Comparison of ENCODE assay signal across 8 mouse cellular contexts in the genomic region with DNA sequence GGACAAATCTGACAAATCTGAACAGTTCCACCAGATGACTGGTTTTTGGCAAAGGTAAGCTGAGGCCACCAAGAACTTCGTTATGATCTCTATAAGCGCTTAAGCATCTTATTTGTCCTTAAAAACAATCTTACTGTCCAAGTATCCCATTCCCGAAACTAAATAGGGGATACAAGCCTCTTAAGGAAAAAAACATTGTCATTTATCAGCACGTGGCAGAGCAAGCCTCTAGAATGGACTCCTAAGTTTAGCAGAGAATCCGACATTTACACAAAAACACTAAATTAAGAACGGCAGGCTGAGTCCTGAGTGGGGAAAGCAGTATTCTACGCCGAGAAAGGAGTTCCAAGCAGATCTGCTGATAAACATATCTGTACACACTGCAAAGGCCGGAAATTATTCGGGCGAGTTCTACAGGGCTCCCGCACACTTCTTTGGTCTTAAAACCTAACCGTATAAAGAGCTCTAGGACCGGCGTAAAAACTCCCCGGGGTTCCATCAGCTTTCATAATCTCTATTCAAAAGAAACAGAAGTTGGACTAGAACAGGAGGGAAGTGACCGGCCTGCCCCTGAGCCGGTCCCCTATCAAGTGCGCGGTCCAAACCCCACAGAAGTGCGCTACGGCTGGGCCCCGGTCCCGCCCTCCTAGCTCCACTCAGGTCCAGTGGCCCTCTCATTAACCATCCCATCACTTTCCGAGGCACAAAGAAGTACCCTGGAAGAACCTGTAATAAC. TPM values are rescaled to one million over a fixed set of nuclear protein-coding genes. Genes with fewer than 3 reads are reported as not detected.
A peak's percentile ranks its signal among the peaks of the same experiment; 100 is the strongest.
DNase-seq lines count a peak whose midpoint lies in the region; ATAC-seq and TF ChIP-seq lines count a peak whose summit lies in the region.

No protein-coding gene starts in this region.

- no peaks in the 10 kb centered on the region for H3K9me3 ChIP-seq in CH12.LX (replicated peaks; ENCODE audit: low read length)
- no peaks in the 10 kb centered on the region for H3K9me3 ChIP-seq in forebrain, embryonic 16.5 days (ENCODE audit: control insufficient read depth, low read length)
- no peaks in the 10 kb centered on the region for H3K9me3 ChIP-seq in limb, embryonic 12.5 days
- H3K9me3 ChIP-seq in midbrain, postnatal 0 days (ENCODE audit: low read length) = no peaks in the 10 kb centered on the region

- peak overlapping the region; percentile 84 for H3K4me2 ChIP-seq in CH12.LX (ENCODE audit: insufficient read depth, low read depth, poor library complexity, severe bottlenecking)
- peak overlapping the region; percentile 100 for H3K4me2 ChIP-seq in forebrain, embryonic 16.5 days (ENCODE audit: low read length)
- H3K4me2 ChIP-seq in limb, embryonic 12.5 days = peak overlapping the region; percentile 98
- peak overlapping the region; percentile 77 for H3K4me2 ChIP-seq in midbrain, postnatal 0 days (ENCODE audit: low read depth, low read length, poor library complexity, severe bottlenecking)

- 13% methylated on average over 25 of the region's 25 CpGs for WGBS in forebrain, embryonic 16.5 days
- 20% methylated on average over 25 of the region's 25 CpGs for WGBS in limb, embryonic 12.5 days
- WGBS in midbrain, postnatal 0 days = 18% methylated on average over 25 of the region's 25 CpGs

- TF ChIP-seq POLR2A in CH12.LX (IDR thresholded peaks at IDR 0.05; ENCODE audit: low read depth, low read length) = no peak

- no peaks in the 10 kb centered on the region for H3K27me3 ChIP-seq in CH12.LX (replicated peaks)
- peaks cover 36% of the 10 kb centered on the region for H3K27me3 ChIP-seq in forebrain, embryonic 16.5 days (replicated peaks; ENCODE audit: control insufficient read depth, insufficient read depth, low read length)
- peaks cover 50% of the 10 kb centered on the region for H3K27me3 ChIP-seq in limb, embryonic 12.5 days
- peaks cover 34% of the 10 kb centered on the region for H3K27me3 ChIP-seq in midbrain, postnatal 0 days (ENCODE audit: insufficient read depth, low read length)

- peaks cover 74% of the 10 kb centered on the region for H3K79me2 ChIP-seq in CH12.LX (replicated peaks; ENCODE audit: control insufficient read depth, extremely low read depth, insufficient read depth, poor library complexity, severe bottlenecking)

- peaks cover 22 to 38% of the 10 kb centered on the region in 2 experiments for H3K4me1 ChIP-seq in CH12.LX (ENCODE audit: control insufficient read depth in 1 of 2, insufficient read depth in 2 of 2)
- H3K4me1 ChIP-seq in forebrain, embryonic 16.5 days (replicated peaks; ENCODE audit: control insufficient read depth, insufficient read depth, low read length) = peaks cover 20% of the 10 kb centered on the region
- H3K4me1 ChIP-seq in limb, embryonic 12.5 days (replicated peaks) = peaks cover 20% of the 10 kb centered on the region
- peaks cover 14% of the 10 kb centered on the region; the same call in 1 of the 2 replicates for H3K4me1 ChIP-seq in midbrain, postnatal 0 days (ENCODE audit: insufficient read depth, low read length)

- no peak for TF ChIP-seq CTCF in CH12.LX (conservative IDR thresholded peaks at IDR 0.05 in 1 of 2, IDR thresholded peaks at IDR 0.05 in 1 of 2; ENCODE audit: low read depth in 2 of 2, low read length in 2 of 2)
- TF ChIP-seq CTCF in midbrain, postnatal 0 days (IDR thresholded peaks at IDR 0.05) = no peak

- ATAC-seq in forebrain, embryonic 16.5 days = no peak
- ATAC-seq in limb, embryonic 12.5 days (ENCODE audit: insufficient number of reproducible peaks, insufficient read depth, low FRiP score, low TSS enrichment, low read depth) = no peak
- ATAC-seq in midbrain, postnatal 0 days (ENCODE audit: low FRiP score) = no peak

- DNase-seq in adrenal gland, postnatal 14 days = peak; percentile 64
- no peak for DNase-seq in adrenal gland, postnatal 4 days (ENCODE audit: low spot score in 2 of 2)
- no peak for DNase-seq in CH12.LX (ENCODE audit: extremely low read depth)
- no peak for DNase-seq in midbrain, postnatal 0 days (ENCODE audit: low spot score)
- no peak for DNase-seq in left cerebral cortex, postnatal 25 days (ENCODE audit: low spot score in 2 of 2)
- DNase-seq in cerebellum, postnatal 4 days (ENCODE audit: low spot score in 2 of 2) = no peak

- peaks cover 7 to 24% of the 10 kb centered on the region in 2 experiments for H3K36me3 ChIP-seq in CH12.LX (replicated peaks in 1 of 2; ENCODE audit: control insufficient read depth in 1 of 2, insufficient read depth in 1 of 2, low read length in 1 of 2)
- H3K36me3 ChIP-seq in forebrain, embryonic 16.5 days (ENCODE audit: control insufficient read depth, insufficient read depth) = no peaks in the 10 kb centered on the region
- H3K36me3 ChIP-seq in limb, embryonic 12.5 days = no peaks in the 10 kb centered on the region
- H3K36me3 ChIP-seq in midbrain, postnatal 0 days (ENCODE audit: insufficient read depth, low read length) = no peaks in the 10 kb centered on the region

- TF ChIP-seq EP300 in CH12.LX (IDR thresholded peaks at IDR 0.05; ENCODE audit: low read length) = no peak

- H3K9ac ChIP-seq in CH12.LX (ENCODE audit: insufficient read depth, low read depth) = peak overlapping the region; percentile 85
- no peak overlapping the region for H3K9ac ChIP-seq in forebrain, embryonic 16.5 days (replicated peaks; ENCODE audit: low read depth, low read length)
- peak overlapping the region; percentile 71; the same call in 1 of the 2 replicates for H3K9ac ChIP-seq in limb, embryonic 12.5 days (replicated peaks)
- 0 out of 2 replicates have a peak overlapping the region, but pooled peaks have one; percentile 56 for H3K9ac ChIP-seq in midbrain, postnatal 0 days (replicated peaks; ENCODE audit: low read length, poor library complexity, severe bottlenecking)

- in situ Hi-C loops in CH12.LX (cut with MboI; ENCODE audit: low pct_ligation_motif_present, low pct_unique_long_range_greater_than_20kb, low sequenced_read_pairs) = no loop called here

- intact Hi-C loops in left cerebral cortex, postnatal 25 days (cut with DNase I) = loop anchor here (2.0 to 5.0 kb wide), 3 partner anchors 13 to 226 kb away; no protein-coding TSS in a partner anchor

- H3K27ac ChIP-seq in CH12.LX (ENCODE audit: insufficient read depth, low read depth) = peak overlapping the region; percentile 82
- no peak overlapping the region for H3K27ac ChIP-seq in forebrain, embryonic 16.5 days (ENCODE audit: low read length)
- no peak overlapping the region for H3K27ac ChIP-seq in limb, embryonic 12.5 days
- H3K27ac ChIP-seq in midbrain, postnatal 0 days (ENCODE audit: low read depth, low read length) = no peak overlapping the region

- dilution Hi-C loops in CH12.LX (cut with MboI; ENCODE audit: extremely low pct_ligation_motif_present, extremely low pct_unique_long_range_greater_than_20kb, low sequenced_read_pairs) = no loop called here

- TF ChIP-seq RAD21 in CH12.LX (IDR thresholded peaks at IDR 0.05; ENCODE audit: low read depth, low read length) = no peak

- peak overlapping the region; percentile 83 to 89 (median 84) for H3K4me3 ChIP-seq in CH12.LX (replicated peaks in 1 of 3; ENCODE audit: low read depth in 2 of 3, low read length in 2 of 3, poor library complexity in 1 of 3)
- peak overlapping the region; percentile 68 for H3K4me3 ChIP-seq in forebrain, embryonic 16.5 days (replicated peaks; ENCODE audit: low read length)
- peak overlapping the region; percentile 73 for H3K4me3 ChIP-seq in limb, embryonic 12.5 days (replicated peaks)
- peak overlapping the region; percentile 78 for H3K4me3 ChIP-seq in midbrain, postnatal 0 days (ENCODE audit: low read depth, low read length)

TF ChIP-seq in CH12.LX, 34 proteins besides CTCF, POLR2A, EP300 and RAD21:
- TF ChIP-seq HCFC1 (IDR thresholded peaks at IDR 0.05; ENCODE audit: low read depth, low read length) (peak; percentile 13; the same call in 1 of the 2 replicates), MAX (IDR thresholded peaks at IDR 0.05; ENCODE audit: low read length) (peak; percentile 74; the same call in 1 of the 2 replicates), MAFK (IDR thresholded peaks at IDR 0.05; ENCODE audit: insufficient replicate concordance, low read length) (no peak), SIN3A (IDR thresholded peaks at IDR 0.05; ENCODE audit: low read length) (peak; percentile 97), MYC (IDR thresholded peaks at IDR 0.05; ENCODE audit: low read depth, low read length) (peak; percentile 95), ELF1 (IDR thresholded peaks at IDR 0.05; ENCODE audit: low read depth, low read length) (0 out of 2 replicates have a peak, but pooled peaks have one; percentile 6), UBTF (IDR thresholded peaks at IDR 0.05; ENCODE audit: low read depth, low read length) (peak; percentile 93), ZC3H11A (IDR thresholded peaks at IDR 0.05; ENCODE audit: low read depth, low read length) (no peak), MEF2A (IDR thresholded peaks at IDR 0.05; ENCODE audit: borderline replicate concordance, low read depth, low read length) (0 out of 2 replicates have a peak, but pooled peaks have one; percentile 15), MXI1 (IDR thresholded peaks at IDR 0.05; ENCODE audit: low read depth, low read length) (peak; percentile 95), BHLHE40 (IDR thresholded peaks at IDR 0.05; ENCODE audit: low read depth, low read length) (peak; percentile 55), ZMIZ1 (IDR thresholded peaks at IDR 0.05; ENCODE audit: low read depth, low read length) (0 out of 2 replicates have a peak, but pooled peaks have one; percentile 37), SMC3 (IDR thresholded peaks at IDR 0.05; ENCODE audit: low read depth, low read length) (0 out of 2 replicates have a peak, but pooled peaks have one; percentile 1), CHD1 (IDR thresholded peaks at IDR 0.05; ENCODE audit: low read depth, low read length) (peak; percentile 94), TBP (conservative IDR thresholded peaks at IDR 0.05; ENCODE audit: low read depth, low read length) (no peak)
TF ChIP-seq in CH12.LX: peak in this region for 12.

RNA-seq across cellular contexts. Expression of gene B3gnt2, which starts 2.9 kb away (rescaled TPM):
- total RNA-seq in adrenal gland, postnatal 14 days (2021) = 43.9 and 46.6 TPM in 2 replicates
- 10 to 100 TPM; 52.7 to 60.0 TPM for total RNA-seq in adrenal gland, postnatal 4 days (2021)
- 74.6 and 77.4 TPM in 2 replicates for total RNA-seq in CH12.LX (2012; rRNA removed)
- total RNA-seq in CH12.LX (2014; rRNA removed) = 62.2 and 75.2 TPM in 2 replicates
- polyA plus RNA-seq in CH12.LX (2012; ENCODE audit: insufficient read length, low read depth) = 96.0 and 111 TPM in 2 replicates
- 1.1 and 3.1 TPM in 2 replicates for polyA plus RNA-seq in forebrain, embryonic 16.5 days (2015; fragmentation: Nextera tagmentation; extraction: Ambion mirVana)
- 4.1 and 6.4 TPM in 2 replicates for polyA plus RNA-seq in limb, embryonic 12.5 days (2016; fragmentation: Nextera tagmentation; extraction: Ambion mirVana)
- 2.5 and 6.2 TPM in 2 replicates for total RNA-seq in midbrain, postnatal 0 days (2014; rRNA removed)
- 2.0 and 2.6 TPM in 2 replicates for polyA plus RNA-seq in midbrain, postnatal 0 days (2015; fragmentation: Nextera tagmentation; extraction: Ambion mirVana)
- 10 to 100 TPM; 14.0 to 15.2 TPM for total RNA-seq in left cerebral cortex, postnatal 25 days (2021)
